Mouse (Mus musculus) testis, adult 2 months (tissue): Measurements from ENCODE around the gene Ank. TPM values are rescaled to one million over a fixed set of nuclear protein-coding genes. Genes with fewer than 3 reads are reported as not detected.

ENCODE experiments used
- H3K27ac ChIP-seq: fragments of 200-500 bp; 2 replicates; pipeline ENCODE4 v1.5.1; 2012; ENCODE audit warnings: low read depth, low read length; ENCODE audit not compliant: control insufficient read depth, insufficient read depth
- H3K27me3 ChIP-seq: fragments of 200-500 bp; 2 replicates; pipeline ENCODE4 v1.6.1; 2012; ENCODE audit warnings: mild to moderate bottlenecking, low read length, moderate library complexity; ENCODE audit not compliant: control insufficient read depth, insufficient read depth
- H3K36me3 ChIP-seq: fragments of 200-500 bp; 2 replicates; pipeline ENCODE4 v1.6.1; 2012; ENCODE audit warnings: mild to moderate bottlenecking, low read length; ENCODE audit not compliant: control insufficient read depth, insufficient read depth
- H3K4me1 ChIP-seq: fragments of 200-500 bp; 2 replicates; pipeline ENCODE4 v1.6.1; 2012; ENCODE audit warnings: low read length; ENCODE audit not compliant: control insufficient read depth, insufficient read depth
- H3K4me3 ChIP-seq: fragments of 200-500 bp; 2 replicates; pipeline ENCODE4 v1.5.1; 2012; ENCODE audit warnings: low read depth, mild to moderate bottlenecking, low read length, moderate library complexity, mixed read lengths; ENCODE audit not compliant: control insufficient read depth
- CTCF ChIP-seq: fragments of 200-500 bp; IDR thresholded peaks from 2 replicates; pipeline ENCODE4 v1.5.1; 2012; ENCODE audit warnings: low read depth, mild to moderate bottlenecking, inconsistent platforms, low read length, moderate library complexity; ENCODE audit not compliant: control insufficient read depth, insufficient read depth, insufficient replicate concordance
- POLR2A ChIP-seq: fragments of 200-500 bp; IDR thresholded peaks from 2 replicates; pipeline ENCODE4 v1.6.1; 2012; ENCODE audit warnings: low read depth, mild to moderate bottlenecking, inconsistent platforms, low read length, moderate library complexity; ENCODE audit not compliant: control insufficient read depth
- polyA plus RNA-seq: library from polyadenylated mRNA; depleted of rRNA; stranded (reverse); fragments of >200 nt; gene quantifications from 2 replicates; pipeline ENCODE4 v1.2.3, GENCODE M21; 2012

The Ank gene
- polyA plus RNA-seq, 1 experiment: 9.1 TPM

- Histone ChIP-seq H3K36me3 (no peaks in the 10 kb centered on the region), H3K27ac (no peak overlapping the region), H3K27me3 (no peaks in the 10 kb centered on the region), H3K4me1 (peaks cover 3% of the 10 kb centered on the region), H3K4me3 (no peak overlapping the region)
- no peak for TF ChIP-seq CTCF
- no peak for TF ChIP-seq POLR2A
Observed at GRCm38 (mm10) chr15:27625014-27625889, 158.8 kb downstream of the Ank start.

- TF ChIP-seq CTCF: no peak
- TF ChIP-seq POLR2A: no peak
- Histone ChIP-seq H3K27me3 (no peaks in the 10 kb centered on the region), H3K36me3 (no peaks in the 10 kb centered on the region), H3K27ac (no peak overlapping the region), H3K4me3 (no peak overlapping the region), H3K4me1 (peaks cover 3% of the 10 kb centered on the region)
Observed at GRCm38 (mm10) chr15:27625890-27626255, 159.4 kb downstream of the Ank start.

- Histone ChIP-seq H3K36me3 (no peaks in the 10 kb centered on the region), H3K4me1 (peaks cover 5% of the 10 kb centered on the region), H3K4me3 (no peak overlapping the region), H3K27me3 (no peaks in the 10 kb centered on the region), H3K27ac (no peak overlapping the region)
- TF ChIP-seq POLR2A (no peak), CTCF (no peak)
Observed at GRCm38 (mm10) chr15:27626314-27626713, 159.8 kb downstream of the Ank start.

- no peak overlapping the region for H3K4me3 ChIP-seq
- TF ChIP-seq CTCF: no peak
- TF ChIP-seq POLR2A: no peak
- H3K27ac ChIP-seq: no peak overlapping the region
- no peaks in the 10 kb centered on the region for H3K27me3 ChIP-seq
- peaks cover 5% of the 10 kb centered on the region for H3K4me1 ChIP-seq
- H3K36me3 ChIP-seq: no peaks in the 10 kb centered on the region
Observed at GRCm38 (mm10) chr15:27627794-27628193, 161.3 kb downstream of the Ank start.

- Histone ChIP-seq H3K27ac (no peak overlapping the region), H3K4me1 (peaks cover 5% of the 10 kb centered on the region), H3K27me3 (no peaks in the 10 kb centered on the region), H3K36me3 (no peaks in the 10 kb centered on the region), H3K4me3 (no peak overlapping the region)
- TF ChIP-seq POLR2A (no peak), CTCF (no peak)
Observed at GRCm38 (mm10) chr15:27629046-27629445, 162.6 kb downstream of the Ank start.

- no peaks in the 10 kb centered on the region for H3K36me3 ChIP-seq
- H3K4me1 ChIP-seq: peaks cover 5% of the 10 kb centered on the region
- no peaks in the 10 kb centered on the region for H3K27me3 ChIP-seq
- H3K27ac ChIP-seq: peak overlapping the region; percentile 60
- TF ChIP-seq POLR2A (no peak), CTCF (no peak)
- peak overlapping the region; percentile 95 for H3K4me3 ChIP-seq
Observed at GRCm38 (mm10) chr15:27629800-27630600, 163.5 kb downstream of the Ank start.
